Mouse (Mus musculus): Measurements from ENCODE around the gene Tnni1.

DNA sequence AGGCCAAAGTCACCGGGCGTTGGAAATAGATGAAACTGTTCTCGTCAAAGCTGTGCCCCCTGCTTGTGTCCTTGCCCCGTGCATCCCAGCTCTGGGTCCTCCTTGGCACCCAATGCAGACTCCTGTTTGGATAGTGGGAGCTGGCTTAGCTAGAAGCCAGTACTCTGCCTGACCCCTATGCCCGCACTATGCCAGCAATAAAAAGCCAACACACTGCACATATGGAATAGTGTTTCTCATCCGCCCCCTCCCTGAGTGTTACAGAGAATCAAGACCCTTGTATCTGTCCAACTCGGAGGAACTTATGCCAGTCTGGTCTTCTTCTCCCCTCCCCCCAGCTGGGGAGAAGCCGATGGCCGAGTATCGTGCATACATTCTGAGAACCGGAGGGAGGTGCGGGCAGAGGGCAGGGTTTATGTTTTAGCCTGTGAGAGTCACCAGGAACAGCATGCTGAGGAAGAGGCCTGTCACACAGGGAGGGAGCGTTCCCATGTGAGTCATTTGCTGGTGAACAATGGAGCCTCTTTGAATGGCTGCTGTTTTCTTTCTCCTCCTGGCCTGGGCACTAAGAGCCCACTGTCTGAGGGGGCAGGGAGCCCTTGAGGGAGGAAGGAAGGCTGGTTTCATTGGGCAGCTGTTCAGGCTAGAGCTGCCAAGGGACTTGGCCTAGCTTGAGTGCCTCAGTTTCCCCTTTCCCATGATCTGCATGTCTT is 73.0 kb downstream of the Tnni1 start:
- TF ChIP-seq CHD2 (IDR thresholded peaks at IDR 0.05; ENCODE audit: low read depth, low read length) = no peak
- no peak for TF ChIP-seq ZC3H11A (IDR thresholded peaks at IDR 0.05; ENCODE audit: borderline replicate concordance, low read depth, low read length)
- no peak for TF ChIP-seq MAFK (IDR thresholded peaks at IDR 0.05; ENCODE audit: insufficient read depth, low read depth, low read length)
